Mouse (Mus musculus) MEL (cell line): Measurements from ENCODE around the gene Madd.

Experiments
- CTCF ChIP-seq, 3 experiments: IDR thresholded peaks in 2 of 3; conservative IDR thresholded peaks in 1 of 3; 2 replicates each; pipeline ENCODE4 v1.5.1; 2011 to 2012; ENCODE audit warnings: low read length in 3 of 3, low read depth in 2 of 3, mild to moderate bottlenecking in 2 of 3, improper control_type of control experiment in 1 of 3, inconsistent platforms in 1 of 3, mixed read lengths in 1 of 3, moderate library complexity in 1 of 3; ENCODE audit not compliant: control insufficient read depth in 1 of 3, insufficient read depth in 1 of 3, poor library complexity in 1 of 3, severe bottlenecking in 1 of 3
- GATA1 ChIP-seq: IDR thresholded peaks from 2 replicates; pipeline ENCODE4 v1.6.1; 2011; ENCODE audit warnings: low read depth, low read length, improper control_type of control experiment
- POLR2A ChIP-seq, 2 experiments: IDR thresholded peaks; 2 replicates each; pipeline ENCODE4 v1.6.1; 2011 to 2012; ENCODE audit warnings: low read length in 2 of 2, mild to moderate bottlenecking in 2 of 2, control low read depth in 1 of 2, improper control_type of control experiment in 1 of 2, low read depth in 1 of 2, moderate library complexity in 1 of 2; ENCODE audit not compliant: control insufficient read depth in 1 of 2, insufficient read depth in 1 of 2, poor library complexity in 1 of 2
- TBP ChIP-seq: IDR thresholded peaks from 2 replicates; pipeline ENCODE4 v1.8.0; 2011; ENCODE audit warnings: low read depth, low read length, improper control_type of control experiment
- TCF12 ChIP-seq: IDR thresholded peaks from 2 replicates; pipeline ENCODE4 v1.6.1; 2014; ENCODE audit warnings: low read depth, mild to moderate bottlenecking, inconsistent platforms, low read length, improper control_type of control experiment, moderate library complexity
- UBTF ChIP-seq: IDR thresholded peaks from 2 replicates; pipeline ENCODE4 v1.6.1; 2012; ENCODE audit warnings: low read depth, mild to moderate bottlenecking, inconsistent platforms, low read length, improper control_type of control experiment, moderate library complexity, borderline replicate concordance; ENCODE audit not compliant: insufficient read depth
- ZNF384 ChIP-seq: IDR thresholded peaks from 2 replicates; pipeline ENCODE4 v1.6.1; 2012; ENCODE audit warnings: low read depth, mild to moderate bottlenecking, inconsistent platforms, low read length, improper control_type of control experiment

DNA sequence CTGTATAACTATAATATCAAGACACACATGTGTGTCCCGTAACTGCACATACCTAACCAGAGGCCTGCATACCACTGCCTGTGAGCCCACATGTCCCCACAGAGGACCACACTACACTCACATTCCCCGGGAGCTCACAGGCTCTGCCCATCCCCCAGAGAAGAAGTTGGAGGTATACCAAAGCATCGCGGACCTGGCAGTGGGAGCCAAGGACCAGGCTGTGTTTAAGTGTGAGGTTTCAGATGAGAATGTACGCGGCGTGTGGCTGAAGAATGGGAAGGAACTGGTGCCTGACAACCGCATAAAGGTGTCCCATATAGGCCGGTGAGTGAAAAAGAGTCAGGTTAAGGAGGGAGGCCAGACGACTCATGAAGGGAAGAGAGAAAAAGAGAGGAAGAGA lies 58.5 kb downstream of the Madd start:
- TF ChIP-seq TCF12 (no peak), CTCF (IDR thresholded peaks at IDR 0.05 in 2 of 3, conservative IDR thresholded peaks at IDR 0.05 in 1 of 3; ENCODE audit: control insufficient read depth in 1 of 3, insufficient read depth in 1 of 3, low read depth in 2 of 3, low read length in 3 of 3, poor library complexity in 1 of 3, severe bottlenecking in 1 of 3) (no peak), TBP (no peak), UBTF (no peak), ZNF384 (no peak), POLR2A (IDR thresholded peaks at IDR 0.05; ENCODE audit: control insufficient read depth in 1 of 2, insufficient read depth in 1 of 2, low read depth in 1 of 2, low read length in 2 of 2, poor library complexity in 1 of 2) (no peak), GATA1 (no peak)
